Mouse (Mus musculus): ENCODE results near the gene Svbp.

- TF ChIP-seq CTCF (IDR thresholded peaks at IDR 0.05; ENCODE audit: low read depth): no peak
- TF ChIP-seq EP300 (IDR thresholded peaks at IDR 0.05; ENCODE audit: low read depth): no peak
Observed at GRCm38 (mm10) chr4:119173851-119174453, 21.2 kb upstream of the Svbp start, which contains the start of gene Zfp691.
